ENCODE assay signal across 19 mouse cellular contexts in the genomic region with DNA sequence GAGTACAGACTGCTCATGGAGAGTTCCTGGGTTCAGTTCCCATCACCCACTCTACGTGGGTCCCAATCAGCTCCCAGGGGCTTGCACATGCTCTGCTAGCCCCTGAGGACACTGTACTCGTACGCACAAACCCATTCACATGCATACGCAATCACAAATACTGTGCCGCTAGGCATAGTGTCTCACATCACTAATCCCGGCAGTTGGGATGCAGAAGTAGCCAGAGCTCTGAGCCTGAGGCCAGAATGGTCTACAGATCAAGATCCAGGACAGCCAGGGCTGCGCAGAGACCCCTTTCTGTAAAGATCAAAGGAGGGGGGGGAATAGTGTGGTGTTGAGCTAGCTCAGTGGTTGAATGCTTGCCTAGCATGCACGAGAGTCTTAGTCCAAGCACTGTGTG. TPM values are rescaled to one million over a fixed set of nuclear protein-coding genes. Genes with fewer than 3 reads are reported as not detected.
DNase-seq lines count a peak whose midpoint lies in the region; ATAC-seq lines count a peak whose summit lies in the region.
"Had no signal": no experiment of that assay in that cellular context is flagged by ENCODE, and none has a peak within 500 bp of the region (broad histone marks: within the 10 kb centered on the region; RNA-seq: fewer than 3 reads in every experiment).

No protein-coding gene starts in this region.

- H3K36me3 ChIP-seq in erythroblast, embryonic 14.5 days (ENCODE audit: control insufficient read depth): peaks cover 33% of the 10 kb centered on the region
- H3K36me3 ChIP-seq in megakaryocyte, embryonic 14.5 days (replicated peaks; ENCODE audit: low read length): peaks cover 10% of the 10 kb centered on the region
- H3K36me3 ChIP-seq in liver, embryonic 16.5 days (ENCODE audit: control insufficient read depth, insufficient read depth): no peaks in the 10 kb centered on the region; the same call in 1 of the 2 replicates
- H3K36me3 ChIP-seq: embryonic facial prominence, embryonic 12.5 days; hindbrain, embryonic 13.5 days had no signal

- H3K27me3 ChIP-seq in erythroblast, embryonic 14.5 days (ENCODE audit: control insufficient read depth): no peaks in the 10 kb centered on the region
- no peaks in the 10 kb centered on the region for H3K27me3 ChIP-seq in megakaryocyte, embryonic 14.5 days (replicated peaks)
- no peaks in the 10 kb centered on the region for H3K27me3 ChIP-seq in liver, embryonic 16.5 days (ENCODE audit: control insufficient read depth, insufficient read depth, low read depth, low read length)
- H3K27me3 ChIP-seq: embryonic facial prominence, embryonic 12.5 days; forebrain, embryonic 13.5 days; hindbrain, embryonic 13.5 days had no signal

- no peak for ATAC-seq in erythroblast, adult 5-6 weeks (replicated peaks; ENCODE audit: low FRiP score, poor library complexity, severe bottlenecking)
- ATAC-seq in megakaryocyte, adult 5-6 weeks (ENCODE audit: poor library complexity, severe bottlenecking): no peak
- no peak for ATAC-seq in liver, embryonic 16.5 days (ENCODE audit: low read depth)
- ATAC-seq: forebrain, embryonic 13.5 days; forebrain, postnatal 0 days; hindbrain, postnatal 0 days had no signal

- WGBS in liver, embryonic 16.5 days (ENCODE audit: insufficient replicate concordance): 90% methylated on average over 8 of the region's 8 CpGs

- peak overlapping the region; percentile 15 for H3K9ac ChIP-seq in liver, embryonic 16.5 days (ENCODE audit: low read depth, low read length)
- H3K9ac ChIP-seq: embryonic facial prominence, embryonic 12.5 days; forebrain, embryonic 13.5 days; forebrain, postnatal 0 days; hindbrain, embryonic 13.5 days had no signal

- H3K4me3 ChIP-seq in erythroblast, embryonic 14.5 days (replicated peaks): peak overlapping the region; percentile 56
- peak overlapping the region; percentile 12 for H3K4me3 ChIP-seq in megakaryocyte, embryonic 14.5 days (replicated peaks)
- peak overlapping the region; percentile 33 for H3K4me3 ChIP-seq in liver, embryonic 16.5 days (ENCODE audit: low read depth, low read length)
- H3K4me3 ChIP-seq: embryonic facial prominence, embryonic 12.5 days; forebrain, embryonic 13.5 days; hindbrain, embryonic 13.5 days had no signal

- peaks cover 82% of the 10 kb centered on the region for H3K4me1 ChIP-seq in erythroblast, embryonic 14.5 days (ENCODE audit: control insufficient read depth)
- peaks cover 57% of the 10 kb centered on the region for H3K4me1 ChIP-seq in megakaryocyte, embryonic 14.5 days
- H3K4me1 ChIP-seq in liver, embryonic 16.5 days (ENCODE audit: control insufficient read depth, low read depth, low read length): peaks cover 55% of the 10 kb centered on the region

- peak overlapping the region; percentile 96 for H3K27ac ChIP-seq in liver, embryonic 16.5 days (ENCODE audit: low read length)
- H3K27ac ChIP-seq: embryonic facial prominence, embryonic 12.5 days; forebrain, embryonic 13.5 days; hindbrain, embryonic 13.5 days; hindbrain, postnatal 0 days had no signal

- H3K9me3 ChIP-seq in erythroblast, embryonic 14.5 days (ENCODE audit: control insufficient read depth, low read length): peaks cover 7% of the 10 kb centered on the region
- no peaks in the 10 kb centered on the region for H3K9me3 ChIP-seq in megakaryocyte, embryonic 14.5 days
- H3K9me3 ChIP-seq in liver, embryonic 16.5 days (replicated peaks; ENCODE audit: control insufficient read depth, low read length): no peaks in the 10 kb centered on the region
- H3K9me3 ChIP-seq: embryonic facial prominence, embryonic 12.5 days; forebrain, embryonic 13.5 days; hindbrain, embryonic 13.5 days had no signal

- DNase-seq in left cerebral cortex, adult 9 months (ENCODE audit: low spot score in 2 of 2): no peak
- no peak for DNase-seq in cerebellum, postnatal 4 days (ENCODE audit: low spot score in 2 of 2)
- DNase-seq: adrenal gland, postnatal 10 days; cerebellum, adult 11-12 months; cerebellum, postnatal 10 days; embryo, embryonic 11 days; forebrain, postnatal 0 days; gastrocnemius, postnatal 14 days; heart, postnatal 10 days had no signal

- peak overlapping the region; percentile 60 for H3K4me2 ChIP-seq in liver, embryonic 16.5 days (ENCODE audit: low read depth, low read length)
- H3K4me2 ChIP-seq: embryonic facial prominence, embryonic 12.5 days; forebrain, embryonic 13.5 days; hindbrain, embryonic 13.5 days had no signal

RNA-seq across cellular contexts. Expression of a gene that starts 3.7 kb away (rescaled TPM):
- 15.3 and 19.3 TPM in 2 replicates for polyA plus RNA-seq in erythroblast, embryonic 14.5 days (2012)
- 296 and 371 TPM in 2 replicates for total RNA-seq in erythroblast, adult 5-6 weeks (2015; ENCODE audit: low replicate concordance)
- total RNA-seq in erythroblast, adult 5-6 weeks (2017; ENCODE audit: low replicate concordance): 714 and 945 TPM in 2 replicates
- 65.9 and 69.9 TPM in 2 replicates for polyA plus RNA-seq in megakaryocyte, embryonic 14.5 days (2012; ENCODE audit: insufficient read depth, low replicate concordance)
- 29.3 and 30.2 TPM in 2 replicates for total RNA-seq in megakaryocyte, adult 5-6 weeks (2015)
- 47.9 and 49.6 TPM in 2 replicates for total RNA-seq in megakaryocyte, adult 5-6 weeks (2017)
- polyA plus RNA-seq in liver, embryonic 16.5 days (2015; fragmentation: Nextera tagmentation; extraction: Ambion mirVana): 38.6 and 41.4 TPM in 2 replicates

RNA-seq across cellular contexts. Expression of a gene that starts 3.8 kb away (rescaled TPM):
- 1.4 and 4.1 TPM in 2 replicates for polyA plus RNA-seq in erythroblast, embryonic 14.5 days (2012)
- total RNA-seq in erythroblast, adult 5-6 weeks (2015; ENCODE audit: low replicate concordance): 33.0 and 66.5 TPM in 2 replicates
- total RNA-seq in erythroblast, adult 5-6 weeks (2017; ENCODE audit: low replicate concordance): 30.2 and 33.7 TPM in 2 replicates
- polyA plus RNA-seq in megakaryocyte, embryonic 14.5 days (2012; ENCODE audit: insufficient read depth, low replicate concordance): 8.8 and 18.5 TPM in 2 replicates
- 20.5 and 20.6 TPM in 2 replicates for total RNA-seq in megakaryocyte, adult 5-6 weeks (2015)
- total RNA-seq in megakaryocyte, adult 5-6 weeks (2017): 9.5 and 9.9 TPM in 2 replicates
- polyA plus RNA-seq in liver, embryonic 16.5 days (2015; fragmentation: Nextera tagmentation; extraction: Ambion mirVana): 43.3 and 46.3 TPM in 2 replicates

RNA-seq across cellular contexts. Expression of a gene that starts 13.1 kb away (rescaled TPM):
- polyA plus RNA-seq in erythroblast, embryonic 14.5 days (2012): 0.42 TPM in 1 of 2 replicates, not detected in the other
- total RNA-seq in erythroblast, adult 5-6 weeks (2015; ENCODE audit: low replicate concordance): 2.1 TPM in 1 of 2 replicates, not detected in the other
- 0.42 and 7.3 TPM in 2 replicates for total RNA-seq in erythroblast, adult 5-6 weeks (2017; ENCODE audit: low replicate concordance)
- not detected in 2 replicates for polyA plus RNA-seq in megakaryocyte, embryonic 14.5 days (2012; ENCODE audit: insufficient read depth, low replicate concordance)
- total RNA-seq in megakaryocyte, adult 5-6 weeks (2015): not detected in 2 replicates
- total RNA-seq in megakaryocyte, adult 5-6 weeks (2017): not detected in 2 replicates
- 1.1 TPM in 2 replicates for polyA plus RNA-seq in liver, embryonic 16.5 days (2015; fragmentation: Nextera tagmentation; extraction: Ambion mirVana)
- total RNA-seq: MEL had no signal

RNA-seq across cellular contexts. Expression of a gene that starts 45.3 kb away (rescaled TPM):
- 0.24 and 0.27 TPM in 2 replicates for polyA plus RNA-seq in erythroblast, embryonic 14.5 days (2012)
- 4.6 and 4.8 TPM in 2 replicates for total RNA-seq in erythroblast, adult 5-6 weeks (2015; ENCODE audit: low replicate concordance)
- total RNA-seq in erythroblast, adult 5-6 weeks (2017; ENCODE audit: low replicate concordance): 14.9 and 17.8 TPM in 2 replicates
- polyA plus RNA-seq in megakaryocyte, embryonic 14.5 days (2012; ENCODE audit: insufficient read depth, low replicate concordance): 0.35 and 1.6 TPM in 2 replicates
- 14.2 and 18.2 TPM in 2 replicates for total RNA-seq in megakaryocyte, adult 5-6 weeks (2015)
- total RNA-seq in megakaryocyte, adult 5-6 weeks (2017): 28.5 and 31.8 TPM in 2 replicates
- polyA plus RNA-seq in liver, embryonic 16.5 days (2015; fragmentation: Nextera tagmentation; extraction: Ambion mirVana): 14.4 and 15.2 TPM in 2 replicates

RNA-seq across cellular contexts. Expression of a gene that starts 45.5 kb away (rescaled TPM):
- polyA plus RNA-seq in erythroblast, embryonic 14.5 days (2012): 0.36 and 0.51 TPM in 2 replicates
- total RNA-seq in erythroblast, adult 5-6 weeks (2015; ENCODE audit: low replicate concordance): 9.0 and 15.3 TPM in 2 replicates
- total RNA-seq in erythroblast, adult 5-6 weeks (2017; ENCODE audit: low replicate concordance): 11.7 and 14.9 TPM in 2 replicates
- polyA plus RNA-seq in megakaryocyte, embryonic 14.5 days (2012; ENCODE audit: insufficient read depth, low replicate concordance): 2.1 and 4.5 TPM in 2 replicates
- 16.8 and 21.0 TPM in 2 replicates for total RNA-seq in megakaryocyte, adult 5-6 weeks (2015)
- 25.1 and 26.6 TPM in 2 replicates for total RNA-seq in megakaryocyte, adult 5-6 weeks (2017)
- polyA plus RNA-seq in liver, embryonic 16.5 days (2015; fragmentation: Nextera tagmentation; extraction: Ambion mirVana): 13.5 and 13.7 TPM in 2 replicates
